Mouse (Mus musculus) ovary, adult 18-20 months (tissue): Measurements from ENCODE around the gene Trarg1.
A peak's percentile ranks its signal among the peaks of the same experiment; 100 is the strongest.
"Not testable (repeated sequence)": the region's sequence is repeated elsewhere in the genome, so short reads cannot be mapped to it uniquely, and the experiment has no call there.

ENCODE experiments used
- DNase-seq: peaks from one replicate; pipeline ENCODE4 v3.0.0; 2022; ENCODE audit warnings: low spot score, mixed read lengths

Trarg1 gene

DNA sequence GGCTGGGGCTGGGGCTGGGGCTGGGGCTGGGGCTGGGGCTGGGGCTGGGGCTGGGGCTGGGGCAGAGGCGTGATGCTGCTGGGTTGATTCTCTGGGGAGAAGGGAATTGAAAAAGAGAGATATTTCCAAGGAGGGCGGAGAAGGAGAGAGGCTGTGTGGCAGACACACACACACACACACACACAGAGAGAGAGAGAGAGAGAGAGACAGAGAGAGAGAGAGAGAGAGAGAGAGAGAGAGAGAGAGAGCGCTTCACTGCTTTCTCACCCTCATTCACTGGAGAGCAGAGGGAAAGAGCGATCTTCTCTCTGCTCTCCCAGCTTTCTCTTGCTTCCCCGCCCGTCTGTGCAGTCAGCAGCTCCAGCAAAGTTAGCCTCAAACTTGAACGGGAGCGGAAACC is at the start of gene Trarg1:
Gene Trarg1 (plus strand): TSS at position 301 of the 400 bp plus-strand sequence.
- not testable (repeated sequence) for DNase-seq

DNA sequence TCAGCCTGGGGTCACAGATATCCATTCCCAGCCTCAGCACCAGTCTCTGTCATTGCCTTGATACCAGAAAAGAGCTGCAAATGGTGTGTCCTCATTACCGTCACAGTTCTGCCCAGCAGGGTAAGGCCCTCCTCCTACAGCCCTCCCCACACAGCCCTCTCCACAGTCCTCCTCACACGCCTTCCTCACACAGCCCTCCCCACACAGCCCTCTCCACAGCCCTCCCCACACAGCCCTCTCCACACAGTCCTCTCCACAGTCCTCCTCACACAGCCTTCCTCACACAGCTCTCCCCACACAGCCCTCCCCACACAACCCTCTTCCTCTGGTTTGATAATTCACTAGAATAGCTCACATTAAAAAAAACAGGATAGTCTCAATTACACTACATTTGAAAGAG is 49.6 kb upstream of the Trarg1 start:
- DNase-seq, result no peak

DNA sequence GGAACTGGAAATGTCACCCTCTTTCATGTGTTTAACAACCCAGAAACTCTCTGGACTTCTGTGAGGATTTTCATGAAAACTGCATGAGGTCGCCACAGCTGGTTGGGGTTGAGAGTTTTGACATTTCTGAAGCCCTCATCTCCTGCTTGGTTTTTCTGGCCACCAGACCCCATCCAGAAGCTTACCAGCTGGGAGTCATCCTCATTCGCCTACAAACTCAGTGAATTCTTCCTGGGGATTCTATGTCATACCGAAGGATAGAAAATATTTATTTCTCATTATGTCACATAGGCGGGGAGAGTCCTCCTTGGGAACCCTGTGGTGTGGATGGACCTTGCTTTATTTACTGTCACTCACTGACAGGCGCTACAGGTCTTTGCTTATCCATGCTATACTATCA is 49.1 kb upstream of the Trarg1 start:
- DNase-seq, result no peak

DNA sequence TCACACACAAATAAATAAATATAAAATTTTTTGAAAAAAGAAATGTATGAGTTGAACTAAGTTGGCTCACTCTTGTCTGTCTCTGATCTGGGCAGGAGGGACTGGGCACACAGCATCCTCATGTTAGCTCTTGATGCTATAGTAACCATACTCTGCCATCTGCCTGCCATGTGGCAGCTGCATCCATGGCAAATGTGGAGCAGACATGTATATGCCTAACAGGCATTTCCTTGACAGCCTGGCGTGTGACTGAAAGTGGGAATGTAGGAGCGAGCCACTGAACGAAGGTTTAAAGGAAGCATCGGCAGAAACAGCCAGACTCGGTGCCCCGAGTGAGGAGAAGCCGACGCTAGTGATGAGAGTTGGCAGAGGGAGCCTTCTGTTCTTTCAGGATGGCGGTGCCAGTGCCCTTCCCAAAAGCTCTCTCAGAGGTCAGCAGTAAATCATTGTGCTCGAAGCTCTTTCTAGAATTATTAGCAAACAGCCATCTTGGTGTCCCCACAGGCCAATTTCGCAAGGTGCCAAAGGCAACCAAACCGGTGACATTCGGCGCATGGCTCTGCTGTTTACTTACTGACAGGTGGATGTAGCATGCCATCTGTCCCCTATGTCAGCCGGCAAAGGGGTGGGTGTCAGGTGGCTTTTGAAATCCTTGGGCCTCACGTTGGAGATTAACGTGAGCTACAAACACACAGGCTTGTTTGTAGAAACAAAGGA is 40.2 kb upstream of the Trarg1 start:
- DNase-seq, result no peak

DNA sequence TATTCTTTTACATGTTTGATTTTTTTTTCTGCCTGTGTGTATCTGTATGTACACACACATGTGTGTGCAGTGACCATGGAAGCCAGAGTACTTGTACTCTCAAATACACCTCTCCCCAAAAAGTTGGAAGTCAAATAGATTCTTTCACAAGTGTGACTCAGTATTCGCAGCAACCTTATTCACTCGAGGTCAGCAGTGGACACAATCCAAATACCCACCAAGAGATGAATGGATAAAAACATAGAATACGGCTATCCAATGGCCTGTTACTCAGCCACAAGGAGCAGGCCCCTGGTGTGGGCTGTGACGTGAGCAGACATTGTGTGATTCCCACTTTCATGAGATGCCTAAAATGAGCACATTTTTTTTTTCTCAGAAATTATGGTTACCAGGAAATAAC is 39.4 kb upstream of the Trarg1 start:
- no peak for DNase-seq

DNA sequence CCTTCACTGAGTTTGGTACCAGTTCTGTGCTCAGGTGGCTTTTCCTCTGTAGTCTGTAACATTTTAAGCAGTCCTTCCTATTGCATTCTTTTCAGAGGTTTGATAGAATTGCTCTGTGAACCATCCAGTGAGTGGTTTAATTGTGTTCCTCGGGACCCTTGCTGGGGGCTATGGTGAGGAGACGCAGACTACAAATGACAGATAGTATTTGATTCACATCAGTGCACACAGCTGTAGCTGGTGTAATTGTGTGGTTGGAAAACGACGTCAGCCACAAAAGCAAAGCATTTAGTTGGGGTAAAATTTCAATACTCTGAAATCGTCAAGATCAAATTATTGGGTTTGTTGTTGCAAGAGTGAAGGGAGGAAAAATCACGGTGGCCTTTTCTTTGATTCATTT is 35.4 kb upstream of the Trarg1 start:
- no peak for DNase-seq

DNA sequence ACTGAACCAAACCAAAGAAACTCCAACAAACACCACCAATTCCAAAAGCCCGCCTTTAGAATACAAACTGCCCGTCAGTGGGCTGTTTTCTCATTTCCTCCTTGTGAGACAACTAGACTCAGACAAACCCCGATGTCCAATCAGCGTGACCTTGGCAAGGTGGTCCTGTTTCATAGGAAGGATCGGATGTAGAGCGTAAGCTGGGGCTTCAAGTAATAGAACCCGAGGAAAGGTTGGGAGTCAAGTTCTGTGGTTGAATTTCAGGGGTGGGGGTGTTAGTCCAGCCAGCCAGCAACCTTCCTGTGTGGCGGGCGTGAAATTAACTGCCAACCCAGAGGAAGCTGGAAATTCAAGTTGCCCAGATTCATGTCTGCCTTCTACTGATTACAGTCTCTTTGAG is 34.6 kb upstream of the Trarg1 start:
- DNase-seq, result no peak

DNA sequence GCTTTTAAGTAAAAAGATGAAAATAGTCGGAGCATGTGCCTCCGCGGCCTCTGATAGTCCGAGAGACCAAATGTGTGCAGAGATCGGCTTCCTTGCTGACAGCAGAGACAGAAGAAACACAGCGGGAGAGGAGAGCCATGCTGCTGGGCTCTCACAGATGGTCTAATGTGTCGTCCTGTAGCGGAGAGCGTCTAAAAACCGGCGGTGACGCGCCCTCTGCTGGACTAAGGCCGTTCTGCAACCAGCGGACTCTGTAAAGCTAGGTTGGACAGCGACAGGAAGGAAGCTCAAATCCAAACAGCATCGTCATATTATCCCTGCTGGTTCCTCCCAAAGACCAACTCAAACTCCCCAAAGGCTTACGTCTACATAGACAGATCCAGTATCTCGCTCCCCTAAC is 33.7 kb upstream of the Trarg1 start:
- peak; percentile 66 for DNase-seq

DNA sequence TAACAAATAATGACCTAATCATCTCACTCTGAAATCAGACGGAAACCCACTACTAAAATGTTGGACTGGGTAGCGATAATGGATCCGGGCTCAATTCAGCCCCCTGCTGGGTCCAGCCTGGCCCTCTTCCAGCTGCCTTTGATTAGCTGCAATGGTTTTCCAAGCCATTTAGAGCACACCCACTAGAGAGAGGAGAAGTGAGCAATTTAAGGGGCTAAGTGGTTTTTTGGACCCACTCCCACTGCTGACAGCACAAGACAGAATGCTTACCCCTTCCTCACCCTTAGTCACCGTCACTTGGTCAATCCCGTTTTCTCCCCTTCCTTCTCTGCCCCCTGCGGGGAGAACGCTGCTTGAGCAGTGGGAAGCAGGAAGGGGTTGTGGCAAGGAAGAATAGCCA is 32.5 kb upstream of the Trarg1 start:
- no peak for DNase-seq

DNA sequence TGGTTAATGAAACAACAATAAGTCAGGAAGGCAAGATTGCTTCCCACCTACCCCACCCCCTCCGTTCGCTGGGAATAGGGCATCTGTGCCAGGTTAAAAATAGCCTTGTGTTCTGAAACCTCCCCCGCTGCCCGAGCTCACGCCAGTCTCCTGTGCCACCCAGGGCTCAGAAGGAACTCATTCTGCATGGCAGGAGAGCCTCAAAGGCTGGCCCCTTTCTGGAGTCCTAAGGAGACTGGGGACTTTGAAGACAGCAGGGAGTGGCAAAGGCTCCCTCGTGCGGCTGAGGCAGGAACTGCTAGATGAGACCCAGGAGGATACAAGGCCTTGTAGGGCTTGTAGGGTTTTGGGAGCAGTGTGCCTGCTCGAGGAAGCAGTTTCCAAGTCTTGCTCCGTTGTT is 32.1 kb upstream of the Trarg1 start:
- peak; percentile 47 for DNase-seq

DNA sequence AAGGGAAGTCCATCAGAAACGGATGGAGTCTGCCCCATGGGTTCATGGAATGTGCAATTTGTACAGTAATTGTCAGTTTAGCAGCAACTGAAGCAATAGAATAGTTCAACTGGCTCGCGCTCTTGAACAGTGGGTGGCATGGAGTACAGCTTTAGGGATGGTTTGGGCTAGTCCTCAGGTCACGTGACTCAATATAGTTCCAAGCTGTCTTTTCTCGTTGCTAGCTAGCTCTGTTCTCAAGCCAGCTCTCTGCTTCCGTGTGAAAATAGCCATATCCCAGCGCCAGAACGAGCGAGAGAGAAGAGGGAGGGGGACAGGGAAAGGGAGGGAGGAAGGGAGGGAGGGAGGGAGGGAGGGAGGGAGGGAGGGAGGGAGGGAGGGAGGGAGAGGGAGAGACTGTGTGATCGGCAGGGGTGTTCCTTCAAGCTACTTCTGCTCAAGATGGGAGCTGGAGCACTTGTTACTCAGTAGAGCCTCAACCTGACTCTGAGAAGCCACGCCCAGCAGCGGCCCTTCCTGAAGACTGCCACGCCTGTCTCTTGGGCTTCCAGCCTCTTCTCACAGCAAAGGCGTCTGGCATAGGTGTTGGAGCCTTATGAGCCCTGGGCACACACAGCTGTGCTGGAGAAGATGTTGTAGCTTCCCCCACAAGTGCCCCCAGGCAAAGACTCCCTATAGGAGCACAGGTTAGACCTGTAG is 28.6 kb upstream of the Trarg1 start:
- no peak for DNase-seq

DNA sequence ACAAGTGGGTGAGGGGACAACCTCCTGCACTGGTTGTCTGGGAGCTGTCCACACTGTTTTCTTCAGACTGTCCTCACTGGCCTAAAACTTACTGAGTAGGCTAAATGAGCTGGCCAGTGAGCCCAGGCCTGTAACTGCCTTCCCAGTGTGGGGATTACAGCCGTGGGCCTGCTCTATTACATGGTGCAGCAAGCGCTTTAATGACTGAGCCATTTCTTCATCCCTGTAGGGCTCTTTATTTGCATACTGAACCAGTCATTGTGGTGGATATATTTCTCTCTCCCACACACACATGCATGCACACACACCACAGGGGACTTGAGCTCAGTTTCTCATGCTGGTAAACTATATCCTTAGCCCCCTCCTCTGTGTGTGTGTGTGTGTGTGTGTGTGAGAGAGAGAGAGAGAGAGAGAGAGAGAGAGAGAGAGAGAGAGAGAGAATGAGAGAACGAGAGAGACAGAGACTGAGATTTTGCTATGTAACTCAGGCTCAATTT is 26.7 kb upstream of the Trarg1 start:
- no peak for DNase-seq

DNA sequence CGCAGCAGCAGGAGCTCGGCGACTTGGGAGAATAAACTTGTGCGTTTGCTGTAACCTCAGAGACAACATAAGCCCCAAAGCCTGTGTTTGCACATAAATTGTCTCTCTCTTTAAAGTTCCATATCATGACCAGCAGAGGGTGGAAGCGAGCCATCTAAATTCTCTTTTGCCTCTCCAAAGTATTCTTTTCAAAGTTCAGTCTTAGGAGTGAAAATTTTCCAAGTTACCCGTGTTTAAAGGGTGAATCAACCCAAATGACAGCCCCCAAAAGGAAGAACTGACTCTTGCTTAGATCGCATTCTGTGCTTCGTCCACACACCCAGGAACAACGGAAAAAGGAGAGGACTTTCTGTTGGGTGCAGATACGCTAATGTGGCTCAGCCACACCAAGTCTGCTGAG is 24.5 kb upstream of the Trarg1 start:
- no peak for DNase-seq

DNA sequence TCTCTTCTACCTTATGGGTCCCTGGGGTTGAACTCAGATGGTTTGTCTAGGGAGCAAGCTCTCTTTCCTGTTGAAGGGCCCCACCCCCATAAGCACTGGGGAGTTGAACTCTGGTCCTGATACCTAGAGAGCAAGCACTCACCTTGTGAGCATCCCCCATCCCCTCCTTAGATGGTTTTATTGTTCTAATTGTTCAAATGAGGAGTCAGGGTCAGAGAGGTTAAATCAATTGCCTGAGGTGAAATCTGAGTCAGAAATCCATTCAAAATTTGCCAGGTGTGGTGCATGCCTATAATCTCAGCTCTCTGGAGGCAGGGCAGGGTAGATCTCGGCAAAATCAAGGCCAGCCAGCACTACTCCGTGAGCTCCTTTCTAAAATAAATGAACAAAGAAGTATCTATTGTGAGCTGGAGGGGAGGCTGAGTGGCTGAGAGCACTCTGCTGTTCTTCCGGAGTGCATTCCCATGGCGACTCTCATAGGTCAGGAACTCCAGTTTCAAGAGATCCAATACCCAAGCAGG is 22.1 kb upstream of the Trarg1 start:
- DNase-seq, result no peak

DNA sequence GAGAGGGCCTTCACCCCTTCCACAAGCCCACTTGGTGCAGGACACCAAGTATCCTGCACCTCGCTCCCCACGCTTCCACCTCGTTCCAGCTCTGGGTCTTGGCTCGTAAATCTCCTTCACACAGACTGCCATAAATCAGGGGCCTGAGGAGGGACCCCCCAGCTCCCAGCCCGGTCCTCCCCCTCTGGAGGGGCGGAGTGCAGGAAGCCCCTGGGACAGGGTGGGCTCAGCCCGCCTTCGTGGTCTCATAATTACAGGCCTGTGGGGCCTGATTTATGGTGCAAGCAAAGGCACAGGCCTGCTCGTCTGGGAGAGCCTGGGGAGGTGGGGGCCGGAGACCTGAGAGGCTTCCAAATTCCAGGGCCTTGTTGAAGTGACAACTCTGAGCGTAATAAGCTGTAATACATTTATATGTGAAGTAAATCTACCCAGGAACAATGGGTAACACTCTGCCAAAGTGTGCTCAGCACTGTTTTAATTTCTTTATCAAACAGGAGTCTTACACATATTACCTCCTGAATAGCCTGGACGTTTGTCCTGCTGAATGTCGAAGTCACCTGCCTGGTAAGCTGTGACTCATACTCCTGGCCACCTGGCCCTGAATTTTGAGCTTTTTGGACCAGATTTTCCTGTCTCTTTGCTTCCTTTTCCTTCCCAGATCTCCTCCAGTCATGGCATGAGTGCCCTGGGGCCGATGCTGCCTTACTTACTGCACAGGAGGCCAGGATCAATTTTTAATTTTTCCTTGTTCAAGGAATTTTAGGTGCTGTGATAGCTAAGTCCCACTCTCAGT is 20.3 kb upstream of the Trarg1 start:
- no peak for DNase-seq

DNA sequence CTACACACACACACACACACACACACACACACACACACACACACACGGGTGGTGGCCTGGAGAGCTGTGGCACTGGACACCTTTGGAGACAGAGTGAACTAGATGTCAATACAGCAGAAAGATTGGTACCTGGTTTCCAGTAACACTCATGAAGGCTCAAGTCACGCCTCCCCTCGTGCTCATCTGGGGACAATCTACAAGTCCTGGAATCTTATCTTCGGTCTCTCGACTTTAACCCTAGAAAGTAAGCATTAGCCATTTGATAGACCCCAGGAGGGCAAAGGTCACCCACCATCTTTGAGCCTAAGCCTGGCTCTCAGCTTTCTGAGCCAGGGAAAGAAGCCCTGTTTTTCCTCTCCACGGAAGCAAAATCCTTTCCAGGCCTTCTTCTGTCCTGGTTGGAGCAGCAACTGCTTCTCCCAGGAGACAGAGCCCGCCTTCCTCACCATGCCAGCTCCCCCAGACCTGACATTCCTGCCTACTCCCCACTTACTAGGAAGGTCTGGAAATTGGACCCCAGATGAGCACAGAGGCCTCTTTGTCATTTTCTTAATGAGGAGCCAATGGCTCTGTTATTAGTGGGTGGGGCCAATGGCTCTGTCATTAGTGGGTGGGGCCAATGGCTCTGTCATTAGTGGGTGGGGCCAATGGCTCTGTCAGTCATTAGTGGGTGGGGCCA is 17.7 kb upstream of the Trarg1 start:
- DNase-seq, result no peak

DNA sequence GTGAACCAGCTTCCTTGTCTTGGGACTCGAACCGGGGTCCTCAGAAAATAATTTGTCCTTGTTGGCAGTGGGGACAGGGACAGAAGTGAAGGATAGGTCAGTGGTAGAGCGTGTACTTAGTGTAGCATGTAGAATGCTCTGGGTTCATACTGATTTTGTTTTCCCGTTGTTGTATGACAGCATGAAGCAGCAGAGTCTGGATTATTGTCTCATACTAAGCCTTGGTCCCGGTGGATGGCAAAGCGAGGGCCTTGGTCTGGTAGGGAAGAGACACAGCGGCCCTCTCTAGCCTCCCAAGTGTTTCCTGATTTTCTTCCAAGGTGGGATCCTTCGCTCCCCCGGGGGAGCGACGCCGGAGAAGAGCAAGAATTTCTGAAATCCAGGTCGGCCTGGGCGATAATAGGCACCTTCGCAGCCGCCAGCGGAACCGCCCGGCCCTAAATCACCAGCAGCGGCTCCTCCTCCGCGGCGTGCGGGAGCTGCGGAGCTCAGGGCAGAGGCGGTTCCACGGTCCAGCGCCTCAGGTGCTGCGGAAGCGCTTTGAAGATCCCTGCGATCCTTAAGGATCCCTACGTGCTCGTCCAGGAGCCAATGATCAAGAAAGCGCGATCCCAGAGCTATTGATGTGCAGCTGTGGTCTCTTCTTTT is 13.5 kb upstream of the Trarg1 start:
- no peak for DNase-seq

DNA sequence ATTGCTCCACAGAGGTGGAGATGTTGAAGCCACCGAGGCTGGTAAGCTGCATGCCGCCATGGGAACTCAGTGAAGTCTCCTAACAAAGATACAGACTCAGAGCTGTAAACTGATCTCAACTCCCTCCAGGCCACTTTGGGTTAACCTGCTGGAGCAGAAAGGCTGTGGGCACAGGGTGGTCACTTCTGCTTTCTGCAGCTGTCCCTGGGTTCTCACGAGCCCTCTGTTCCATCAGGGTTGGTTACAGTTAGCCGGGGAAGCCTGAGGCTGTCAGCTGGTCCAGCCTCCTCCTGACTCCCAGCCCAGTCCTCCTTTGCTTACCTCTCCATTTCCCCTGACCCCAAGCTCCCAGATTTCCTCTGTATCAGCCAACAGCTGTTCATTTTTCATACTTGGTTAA is 11.8 kb upstream of the Trarg1 start:
- no peak for DNase-seq

DNA sequence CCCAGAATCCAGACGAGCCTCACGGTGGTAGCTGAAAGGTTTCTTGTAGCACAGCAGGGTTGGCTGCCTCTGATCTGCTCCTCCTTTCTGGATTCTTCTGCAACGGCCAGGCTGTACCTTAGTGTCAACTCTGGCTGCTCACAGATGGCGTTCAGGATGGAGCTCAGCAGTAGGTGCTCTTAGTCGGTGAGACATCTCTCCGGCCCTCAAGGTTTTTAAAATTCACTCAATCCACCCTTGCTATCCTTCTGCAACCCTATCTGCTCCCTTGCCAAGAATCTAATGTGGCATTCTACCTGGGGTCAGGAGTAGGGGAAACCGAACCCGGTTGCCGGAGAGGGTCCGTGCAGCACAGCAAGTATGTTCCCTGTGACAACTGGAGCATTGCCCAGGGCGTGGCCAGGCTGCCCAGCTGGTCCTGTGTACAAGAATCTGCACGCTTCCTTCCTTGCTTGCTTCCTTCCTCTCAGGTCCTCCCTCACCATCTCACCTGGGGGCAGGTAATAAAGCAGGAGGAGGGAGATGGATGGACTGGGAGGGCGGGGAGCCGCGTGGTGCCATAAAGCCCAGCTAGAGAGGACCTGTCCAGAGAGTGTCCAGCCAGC is 7.6 kb upstream of the Trarg1 start, which contains the start of gene Bhlha9:
Gene Bhlha9 (plus strand): TSS at position 600 of the 605 bp plus-strand sequence.
- no peak for DNase-seq

DNA sequence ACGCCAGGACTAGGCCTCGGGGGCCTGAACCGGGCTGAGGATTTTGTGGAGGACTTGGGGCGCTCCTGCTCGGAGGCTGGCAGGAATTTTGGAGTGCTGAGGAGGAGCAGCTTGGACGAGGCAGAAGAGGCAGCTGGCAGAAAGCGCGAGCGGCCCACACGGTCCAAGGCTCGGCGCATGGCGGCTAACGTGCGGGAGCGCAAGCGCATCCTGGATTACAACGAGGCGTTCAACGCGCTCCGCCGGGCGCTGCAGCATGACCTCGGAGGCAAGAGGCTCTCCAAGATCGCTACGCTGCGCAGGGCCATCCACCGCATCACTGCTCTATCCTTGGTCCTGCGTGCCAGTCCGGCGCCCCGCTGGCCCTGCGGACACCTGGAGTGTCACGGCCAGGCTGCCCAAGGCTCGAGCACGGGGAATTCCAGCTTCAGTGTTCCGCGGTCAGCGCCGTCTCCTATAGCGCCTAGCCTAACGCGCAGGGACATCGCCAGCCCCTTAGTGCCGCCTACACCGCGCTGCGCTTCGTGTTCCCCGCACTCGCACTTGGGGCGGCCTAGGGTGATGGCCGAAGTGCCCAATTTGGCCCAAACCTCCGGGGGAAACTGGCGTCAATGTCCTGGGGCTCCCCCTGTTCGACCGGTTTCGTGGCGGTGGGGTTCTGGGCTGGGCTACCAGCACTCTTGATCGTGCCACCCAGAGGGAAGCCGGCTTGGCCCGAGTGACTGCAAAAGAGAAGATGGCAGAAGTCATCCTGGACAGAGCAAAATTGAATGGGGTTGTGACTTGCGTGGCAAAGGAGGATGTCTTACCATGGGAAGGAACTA is 6.8 kb upstream of the Trarg1 start:
- no peak for DNase-seq
